Mouse (Mus musculus): ENCODE data around the gene Dennd1b.

DNA sequence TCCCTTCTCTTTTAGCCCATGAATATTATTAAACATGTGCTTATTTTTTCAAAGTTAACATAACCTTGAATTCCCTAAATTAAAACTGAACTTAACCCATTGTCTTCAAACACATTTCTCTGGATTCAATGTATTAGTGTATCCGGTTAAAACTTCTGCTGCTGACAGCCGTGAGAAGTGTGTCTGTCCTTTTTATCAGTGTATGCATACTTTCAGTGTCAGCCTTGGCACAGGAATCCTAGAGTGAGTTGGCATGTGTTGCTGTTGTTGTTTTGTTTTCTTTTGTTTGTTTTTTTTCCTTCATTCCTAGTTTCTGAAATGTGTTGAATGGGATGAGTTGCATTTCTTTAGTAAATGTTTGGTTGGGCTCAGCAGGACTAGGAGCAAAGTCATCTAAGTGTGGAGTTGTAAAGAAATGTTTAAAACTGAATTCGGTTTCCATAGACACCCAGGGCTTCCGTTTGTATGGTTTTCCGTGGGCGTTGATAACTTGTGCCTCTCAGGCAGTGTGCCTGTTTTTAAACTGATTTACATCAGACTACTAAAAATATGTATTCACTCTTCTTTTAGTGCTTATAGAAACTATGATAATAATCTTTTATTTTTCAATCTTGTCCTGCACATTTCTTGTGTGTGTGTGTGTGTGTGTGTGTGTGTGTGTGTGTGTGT, 217.4 kb downstream of the Dennd1b start:
- TF ChIP-seq EP300 (IDR thresholded peaks at IDR 0.05), result no peak
- TF ChIP-seq CTCF (IDR thresholded peaks at IDR 0.05), result no peak
